Mouse (Mus musculus) stomach, embryonic 15.5 days (tissue): ENCODE measurements around the gene Ccdc63. TPM values are rescaled to one million over a fixed set of nuclear protein-coding genes. Genes with fewer than 3 reads are reported as not detected.
"Not testable (repeated sequence)": the region's sequence is repeated elsewhere in the genome, so short reads cannot be mapped to it uniquely, and the experiment has no call there.

Experiments used
- ATAC-seq: fragments of 200-750 bp; cut with Nextera tagmentation; 2 replicates; pipeline ENCODE4 v1.8.0; 2017; ENCODE audit warnings: low read depth, moderate number of reproducible peaks, moderate TSS enrichment; ENCODE audit not compliant: insufficient read depth, low FRiP score
- H3K27ac ChIP-seq: fragments of 300-500 bp; sonication (generic); 2 replicates; pipeline ENCODE4 v1.5.1; 2015; ENCODE audit warnings: mild to moderate bottlenecking, inconsistent platforms
- H3K27me3 ChIP-seq: fragments of 300-500 bp; sonication (generic); replicated peaks from 2 replicates; pipeline ENCODE4 v1.6.1; 2015; ENCODE audit warnings: inconsistent platforms
- H3K36me3 ChIP-seq: fragments of 300-500 bp; sonication (generic); 2 replicates; pipeline ENCODE4 v1.6.1; 2015; ENCODE audit warnings: inconsistent platforms
- H3K4me1 ChIP-seq: fragments of 300-500 bp; sonication (generic); 2 replicates; pipeline ENCODE4 v1.6.1; 2015; ENCODE audit warnings: inconsistent platforms
- H3K4me2 ChIP-seq: fragments of 300-500 bp; sonication (generic); 2 replicates; pipeline ENCODE4 v1.6.1; 2015; ENCODE audit warnings: mild to moderate bottlenecking, inconsistent platforms
- H3K4me3 ChIP-seq: fragments of 300-500 bp; sonication (generic); replicated peaks from 2 replicates; pipeline ENCODE4 v1.5.1; 2015; ENCODE audit warnings: inconsistent platforms
- H3K9ac ChIP-seq: fragments of 300-500 bp; sonication (generic); 2 replicates; pipeline ENCODE4 v1.6.1; 2015; ENCODE audit warnings: inconsistent platforms
- H3K9me3 ChIP-seq: fragments of 300-500 bp; sonication (generic); 2 replicates; pipeline ENCODE4 v1.6.1; 2016; ENCODE audit warnings: inconsistent platforms
- WGBS: fragments of 180-500 bp; shearing (Covaris S2); methylation state at CpG from one replicate; pipeline ENCODE4 v1.1.7; 2015; 5-methylcytosine and 5-hydroxymethylcytosine counted together
- polyA plus RNA-seq: library from polyadenylated mRNA; unstranded; fragments of >200 nt; fragmentation: Nextera tagmentation; extraction: Ambion mirVana; gene quantifications from 2 replicates; pipeline ENCODE4 v1.2.1, GENCODE M21; 2015

Ccdc63 gene
- polyA plus RNA-seq, result 0.17 TPM in 1 of 2 replicates, not detected in the other

DNA sequence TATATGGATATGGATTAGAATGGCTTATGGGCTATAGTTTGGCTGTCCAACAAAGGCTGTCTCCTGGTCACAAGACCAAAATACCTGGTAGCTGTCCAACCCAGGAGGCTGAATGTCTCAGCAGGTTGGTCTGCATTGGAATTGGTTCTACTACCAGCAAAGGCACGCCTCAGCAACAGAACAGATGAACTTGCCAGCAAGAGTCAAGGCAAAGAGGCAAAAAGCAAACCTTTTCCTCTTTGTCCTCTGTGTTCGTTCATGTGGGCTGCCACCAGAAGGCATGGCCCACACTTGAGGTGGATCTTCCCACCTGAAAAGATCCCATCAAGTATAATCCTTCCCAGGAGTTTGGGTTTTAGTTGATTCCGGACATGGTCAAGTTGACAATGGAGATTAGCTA is at the start of gene Ccdc63:
Ccdc63 (minus strand) TSS at position 101 of the 400 bp plus-strand sequence.
- H3K27me3 ChIP-seq, result no peaks in the 10 kb centered on the region
- no peak within 1 kb of the TSS for H3K27ac ChIP-seq
- 90% methylated on average over 3 of the region's 3 CpGs for WGBS
- H3K9ac ChIP-seq, result no peak within 1 kb of the TSS
- no peak within 1 kb of the TSS for H3K4me2 ChIP-seq
- H3K4me3 ChIP-seq, result no peak within 1 kb of the TSS
- H3K9me3 ChIP-seq, result no peaks in the 10 kb centered on the region
- H3K4me1 ChIP-seq, result peaks cover 5% of the 10 kb centered on the region
- no peaks in the 10 kb centered on the region for H3K36me3 ChIP-seq
- ATAC-seq, result no peak

DNA sequence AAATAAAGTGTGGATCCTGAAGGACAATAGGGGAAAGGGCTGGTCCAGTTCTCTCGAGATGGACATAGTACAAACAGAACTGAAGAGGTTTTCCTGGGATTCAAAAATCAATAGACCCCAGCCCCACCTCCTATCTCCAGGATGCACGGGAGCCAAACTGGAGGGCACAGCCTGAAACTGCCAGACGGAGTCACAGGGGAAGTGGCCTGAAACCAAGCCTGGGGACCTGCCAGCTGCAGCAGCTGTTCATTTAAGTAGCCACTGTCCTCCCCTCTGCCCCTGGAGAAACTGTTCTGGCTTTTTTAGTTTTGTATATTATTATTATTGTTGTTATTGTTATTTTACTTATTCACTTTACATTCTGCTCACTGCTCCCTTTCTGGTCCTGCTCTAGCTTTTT is 48.5 kb upstream of the Ccdc63 start:
- Histone ChIP-seq H3K27me3 (no peaks in the 10 kb centered on the region), H3K36me3 (no peaks in the 10 kb centered on the region), H3K4me3 (no peak overlapping the region), H3K9ac (no peak overlapping the region), H3K9me3 (no peaks in the 10 kb centered on the region), H3K4me1 (no peaks in the 10 kb centered on the region), H3K4me2 (no peak overlapping the region), H3K27ac (no peak overlapping the region)
- 45% methylated on average over 3 of the region's 3 CpGs for WGBS
- ATAC-seq, result no peak

DNA sequence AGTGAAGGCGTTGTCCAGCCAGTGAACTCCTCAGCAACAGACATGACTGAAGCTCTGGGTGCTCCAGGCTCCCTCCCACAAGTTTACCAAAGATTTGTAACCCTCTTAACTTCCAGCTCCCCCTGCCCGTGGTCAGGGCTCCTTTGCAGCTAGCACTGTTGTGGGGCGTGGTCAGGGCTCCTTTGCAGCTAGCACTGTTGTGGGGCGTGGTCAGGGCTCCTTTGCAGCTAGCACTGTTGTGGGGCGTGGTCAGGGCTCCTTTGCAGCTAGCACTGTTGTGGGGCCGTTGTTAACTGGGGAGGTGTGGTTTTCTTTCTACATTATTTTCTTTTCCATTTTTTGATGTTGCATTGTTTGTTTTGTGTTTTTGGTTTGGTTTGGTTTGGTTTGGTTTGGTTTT is 44.2 kb upstream of the Ccdc63 start:
- not testable (repeated sequence) for H3K27ac ChIP-seq, H3K36me3 ChIP-seq, H3K27me3 ChIP-seq, ATAC-seq, H3K4me2 ChIP-seq, H3K9me3 ChIP-seq, H3K9ac ChIP-seq, H3K4me1 ChIP-seq, H3K4me3 ChIP-seq
- 91% methylated on average over 6 of the region's 6 CpGs for WGBS

DNA sequence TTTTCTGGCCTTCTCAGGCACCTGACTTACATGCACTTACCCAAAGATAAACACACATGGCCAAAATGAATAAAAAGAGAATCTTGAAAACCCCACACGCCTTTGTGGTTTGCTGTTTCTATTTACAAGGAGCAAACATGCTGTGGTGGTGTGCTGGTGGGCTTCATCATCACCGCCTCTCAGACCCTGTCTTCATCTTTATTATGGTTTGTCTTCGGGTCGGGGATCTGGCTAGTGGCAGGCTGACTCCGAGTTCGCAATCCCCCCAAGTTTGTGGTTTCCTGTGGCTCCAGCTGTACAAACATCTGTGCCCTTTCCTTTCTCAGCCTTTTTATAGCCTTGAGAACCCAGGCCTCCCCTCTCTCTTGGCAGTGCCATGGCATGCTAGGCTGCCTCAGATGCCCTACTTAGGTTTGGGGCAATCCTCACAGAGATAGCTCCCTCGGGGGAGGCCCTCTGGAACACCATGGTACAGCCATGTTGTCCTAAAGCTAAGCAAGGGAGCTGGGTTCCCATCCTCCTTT is 43.7 kb upstream of the Ccdc63 start:
- no peak overlapping the region for H3K9ac ChIP-seq
- no peak overlapping the region for H3K4me3 ChIP-seq
- H3K27ac ChIP-seq, result no peak overlapping the region
- no peak for ATAC-seq
- no peaks in the 10 kb centered on the region for H3K27me3 ChIP-seq
- 84% methylated on average over 7 of the region's 7 CpGs for WGBS
- H3K4me2 ChIP-seq, result no peak overlapping the region
- H3K36me3 ChIP-seq, result no peaks in the 10 kb centered on the region
- H3K9me3 ChIP-seq, result no peaks in the 10 kb centered on the region
- H3K4me1 ChIP-seq, result no peaks in the 10 kb centered on the region

DNA sequence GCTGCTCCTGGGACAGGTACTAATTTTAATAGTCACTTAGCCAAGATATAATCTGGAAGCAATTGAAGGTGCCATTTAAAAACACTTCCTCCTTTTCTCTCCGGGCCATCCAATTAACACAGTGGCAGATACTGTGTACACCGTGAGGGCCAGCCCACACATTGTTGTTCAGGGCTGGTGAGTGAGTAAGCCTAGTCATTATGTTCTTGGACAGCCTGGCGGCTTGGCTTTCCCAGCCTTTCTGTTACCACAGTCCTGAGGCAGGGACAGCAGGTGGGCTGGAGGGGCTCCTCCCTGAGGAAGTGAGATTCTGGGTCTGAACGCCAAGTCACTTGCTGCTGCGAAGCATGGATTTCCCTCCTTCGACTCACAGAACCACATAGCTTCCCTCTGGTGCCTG is 39.0 kb upstream of the Ccdc63 start:
- no peak overlapping the region for H3K9ac ChIP-seq
- no peak overlapping the region for H3K27ac ChIP-seq
- no peaks in the 10 kb centered on the region for H3K9me3 ChIP-seq
- H3K4me1 ChIP-seq, result no peaks in the 10 kb centered on the region
- no peak overlapping the region for H3K4me3 ChIP-seq
- H3K4me2 ChIP-seq, result no peak overlapping the region
- no peaks in the 10 kb centered on the region for H3K27me3 ChIP-seq
- ATAC-seq, result no peak; the same call in 1 of the 2 replicates
- peaks cover 13% of the 10 kb centered on the region for H3K36me3 ChIP-seq
- 53% methylated on average over 6 of the region's 6 CpGs for WGBS

DNA sequence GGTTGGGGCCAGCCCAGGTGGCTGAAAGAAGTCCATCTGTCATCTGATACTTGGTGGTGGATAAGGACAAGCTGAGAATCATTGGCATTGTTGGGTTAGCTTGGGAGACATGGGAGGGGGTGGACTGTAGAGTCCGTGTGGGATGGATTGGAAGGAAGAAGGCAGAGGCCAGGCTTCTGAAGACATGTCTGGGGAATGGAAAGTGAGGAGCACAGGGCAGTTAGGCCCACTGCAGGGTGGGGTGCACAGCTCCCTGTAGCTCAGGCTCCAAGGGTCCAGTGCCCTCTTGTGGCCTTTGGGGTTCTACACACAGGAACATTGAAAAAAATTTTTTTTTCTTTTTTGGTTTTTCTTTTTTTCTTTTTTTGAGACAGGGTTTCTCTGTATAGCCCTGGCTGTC is 35.8 kb upstream of the Ccdc63 start:
- 0 out of 2 replicates have a peak, but pooled peaks have one; percentile 34 for ATAC-seq
- WGBS, result 25% methylated on average over 1 of the region's 1 CpGs
- no peaks in the 10 kb centered on the region for H3K4me1 ChIP-seq
- no peak overlapping the region for H3K9ac ChIP-seq
- no peak overlapping the region for H3K4me3 ChIP-seq
- no peaks in the 10 kb centered on the region for H3K27me3 ChIP-seq
- no peaks in the 10 kb centered on the region for H3K9me3 ChIP-seq
- peaks cover 31% of the 10 kb centered on the region for H3K36me3 ChIP-seq
- H3K27ac ChIP-seq, result no peak overlapping the region
- no peak overlapping the region for H3K4me2 ChIP-seq

- Histone ChIP-seq H3K4me3 (no peak overlapping the region), H3K27ac (no peak overlapping the region), H3K27me3 (no peaks in the 10 kb centered on the region), H3K9ac (no peak overlapping the region), H3K9me3 (no peaks in the 10 kb centered on the region), H3K36me3 (peaks cover 36% of the 10 kb centered on the region), H3K4me2 (no peak overlapping the region), H3K4me1 (no peaks in the 10 kb centered on the region)
- 85% methylated on average over 7 of the region's 7 CpGs for WGBS
- no peak for ATAC-seq
Measured at GRCm38 (mm10) chr5:122175961-122176360, 35.3 kb upstream of the Ccdc63 start.

DNA sequence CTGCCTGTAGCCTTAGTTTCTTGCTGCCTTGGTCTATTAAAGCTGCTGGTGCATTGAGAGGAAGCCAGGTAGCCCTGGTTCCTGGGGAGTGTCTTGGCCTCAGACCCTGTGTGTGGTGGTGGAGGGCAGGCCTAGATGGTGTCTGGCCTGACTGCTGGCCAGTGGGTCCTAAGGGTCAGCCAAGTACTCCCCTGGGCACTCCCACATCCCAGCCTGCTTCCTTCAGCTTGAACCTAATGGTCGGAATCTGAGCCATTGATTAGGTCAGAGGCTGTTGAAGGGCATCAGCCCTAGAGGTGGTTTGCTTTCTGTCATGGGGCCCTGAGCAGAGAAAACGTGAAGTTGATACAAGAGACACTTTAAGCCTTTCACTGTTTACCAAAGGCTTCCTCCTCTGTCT is 34.8 kb upstream of the Ccdc63 start:
- no peak for ATAC-seq
- WGBS, result 37% methylated on average over 2 of the region's 2 CpGs
- no peak overlapping the region for H3K4me3 ChIP-seq
- H3K9ac ChIP-seq, result no peak overlapping the region
- no peak overlapping the region for H3K27ac ChIP-seq
- H3K9me3 ChIP-seq, result no peaks in the 10 kb centered on the region
- no peaks in the 10 kb centered on the region for H3K27me3 ChIP-seq
- H3K4me1 ChIP-seq, result no peaks in the 10 kb centered on the region
- peaks cover 39% of the 10 kb centered on the region for H3K36me3 ChIP-seq
- H3K4me2 ChIP-seq, result no peak overlapping the region

DNA sequence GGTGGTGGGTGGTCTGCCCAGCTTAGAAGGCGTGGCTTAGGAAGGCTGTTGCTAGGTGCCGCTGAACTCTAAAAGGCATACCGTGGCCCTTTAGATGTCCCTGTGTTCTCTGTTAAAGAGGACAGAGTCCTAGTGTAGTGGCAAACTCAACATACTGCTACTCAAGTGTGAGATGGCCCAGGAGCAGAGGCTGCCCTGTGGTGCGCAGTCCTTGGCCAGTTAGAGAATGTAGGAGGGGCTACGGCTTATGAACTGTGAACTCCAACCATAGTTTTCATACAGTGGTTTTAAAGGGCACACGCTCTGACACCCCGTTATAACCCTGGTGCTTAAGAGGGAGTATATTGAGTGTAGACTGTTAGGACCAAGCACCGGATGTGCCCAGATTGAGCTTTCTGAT is 30.4 kb upstream of the Ccdc63 start:
- no peak overlapping the region for H3K4me3 ChIP-seq
- H3K27me3 ChIP-seq, result no peaks in the 10 kb centered on the region
- H3K27ac ChIP-seq, result no peak overlapping the region
- no peak overlapping the region for H3K4me2 ChIP-seq
- no peaks in the 10 kb centered on the region for H3K9me3 ChIP-seq
- peaks cover 51% of the 10 kb centered on the region for H3K36me3 ChIP-seq
- ATAC-seq, result no peak
- 92% methylated on average over 8 of the region's 8 CpGs for WGBS
- 0 out of 2 replicates have a peak, but pooled peaks cover 5% of the 10 kb centered on the region for H3K4me1 ChIP-seq
- H3K9ac ChIP-seq, result no peak overlapping the region

DNA sequence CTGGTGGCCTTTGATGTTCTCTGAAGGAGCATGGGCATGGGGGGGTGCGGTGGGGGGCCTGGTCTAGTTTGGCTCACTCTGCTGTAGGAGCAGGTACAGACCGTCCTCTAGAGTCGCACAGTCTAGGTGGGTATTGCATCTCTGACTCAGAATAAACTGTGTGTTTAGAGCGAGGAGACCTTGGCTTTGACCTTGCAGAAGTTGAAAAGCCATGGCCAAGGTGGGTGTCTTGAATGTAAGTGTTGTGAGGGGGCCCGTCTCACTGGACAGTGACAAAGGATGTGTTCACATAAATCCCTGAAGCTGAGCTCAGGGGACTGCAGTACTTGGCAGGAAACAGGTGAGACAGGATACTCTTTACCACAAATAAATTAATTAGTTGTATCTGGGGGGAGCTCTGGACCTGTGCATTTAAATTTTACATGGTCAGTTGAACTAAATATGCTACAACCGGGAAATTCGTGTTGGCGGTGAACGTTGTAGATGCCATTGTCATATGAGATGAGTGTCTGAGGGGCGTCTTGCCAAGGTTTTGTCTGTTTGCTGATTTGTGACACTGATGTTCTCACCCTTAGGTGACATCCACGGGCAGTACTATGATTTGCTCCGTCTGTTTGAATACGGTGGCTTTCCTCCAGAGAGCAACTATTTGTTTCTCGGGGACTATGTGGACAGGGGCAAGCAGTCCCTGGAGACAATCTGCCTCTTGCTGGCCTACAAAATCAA is 27.9 kb upstream of the Ccdc63 start:
- no peak for ATAC-seq
- no peak overlapping the region for H3K27ac ChIP-seq
- H3K4me3 ChIP-seq, result no peak overlapping the region
- WGBS, result 88% methylated on average over 14 of the region's 14 CpGs
- no peaks in the 10 kb centered on the region for H3K9me3 ChIP-seq
- no peak overlapping the region for H3K4me2 ChIP-seq
- H3K9ac ChIP-seq, result no peak overlapping the region
- H3K27me3 ChIP-seq, result no peaks in the 10 kb centered on the region
- H3K4me1 ChIP-seq, result peaks cover 18% of the 10 kb centered on the region
- peaks cover 53% of the 10 kb centered on the region for H3K36me3 ChIP-seq

GRCm38 (mm10) chr5:122166636-122167161 is 26.1 kb upstream of the Ccdc63 start:
- 62% methylated on average over 8 of the region's 8 CpGs for WGBS
- no peak overlapping the region for H3K4me2 ChIP-seq
- no peak for ATAC-seq
- H3K27me3 ChIP-seq, result no peaks in the 10 kb centered on the region
- no peak overlapping the region for H3K9ac ChIP-seq
- H3K27ac ChIP-seq, result no peak overlapping the region
- no peak overlapping the region for H3K4me3 ChIP-seq
- no peaks in the 10 kb centered on the region for H3K9me3 ChIP-seq
- peaks cover 44% of the 10 kb centered on the region for H3K36me3 ChIP-seq
- peaks cover 32% of the 10 kb centered on the region for H3K4me1 ChIP-seq

DNA sequence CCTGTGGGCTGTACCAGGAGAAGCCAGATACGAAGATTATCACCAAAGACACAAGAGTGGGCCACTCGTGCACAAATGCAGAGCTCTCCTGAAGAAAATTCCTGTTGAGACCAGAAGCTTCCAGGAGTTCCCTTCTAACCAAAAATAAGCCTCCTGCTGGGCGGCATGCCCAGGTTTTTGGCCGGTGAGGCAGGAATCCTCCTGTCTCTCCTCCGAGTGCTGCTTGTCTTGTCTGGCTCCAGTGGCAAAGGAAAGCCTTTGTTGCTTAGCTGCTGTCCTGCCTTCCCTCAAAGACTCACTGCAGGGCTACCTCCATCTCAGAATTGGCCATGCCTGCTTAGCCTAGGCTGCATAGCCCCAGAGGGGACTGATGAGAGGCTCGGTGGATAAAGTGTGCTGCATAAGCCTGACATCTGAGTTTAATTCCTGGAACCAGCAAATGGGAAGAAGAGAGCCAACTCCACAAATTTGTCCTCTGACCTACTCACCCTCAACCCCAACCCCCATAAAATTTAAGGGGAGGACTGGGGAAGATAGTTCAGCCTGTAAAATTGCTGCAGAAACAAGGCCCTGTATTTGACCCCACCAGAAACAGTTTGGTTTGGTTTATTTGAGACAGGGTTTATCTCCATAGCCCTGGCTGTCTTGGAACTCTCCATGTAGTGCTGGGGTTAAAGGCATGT is 24.8 kb upstream of the Ccdc63 start:
- no peak overlapping the region for H3K4me3 ChIP-seq
- no peak overlapping the region for H3K4me2 ChIP-seq
- H3K4me1 ChIP-seq, result peaks cover 44% of the 10 kb centered on the region
- no peak overlapping the region for H3K9ac ChIP-seq
- H3K9me3 ChIP-seq, result no peaks in the 10 kb centered on the region
- H3K27ac ChIP-seq, result no peak overlapping the region
- 57% methylated on average over 6 of the region's 6 CpGs for WGBS
- H3K27me3 ChIP-seq, result no peaks in the 10 kb centered on the region
- no peak for ATAC-seq
- H3K36me3 ChIP-seq, result peaks cover 34% of the 10 kb centered on the region
